Mouse (Mus musculus) stomach, postnatal 0 days (tissue): Measurements from ENCODE around the gene Hes5.

Experiments used
- CTCF ChIP-seq: IDR thresholded peaks from 2 replicates; pipeline ENCODE4 v1.5.1; 2016; ENCODE audit warnings: antibody characterized with exemption, low read depth, mild to moderate bottlenecking, moderate library complexity
- EP300 ChIP-seq: optimal IDR thresholded peaks from 2 replicates; pipeline ENCODE3; 2016; ENCODE audit warnings: antibody characterized with exemption

DNA sequence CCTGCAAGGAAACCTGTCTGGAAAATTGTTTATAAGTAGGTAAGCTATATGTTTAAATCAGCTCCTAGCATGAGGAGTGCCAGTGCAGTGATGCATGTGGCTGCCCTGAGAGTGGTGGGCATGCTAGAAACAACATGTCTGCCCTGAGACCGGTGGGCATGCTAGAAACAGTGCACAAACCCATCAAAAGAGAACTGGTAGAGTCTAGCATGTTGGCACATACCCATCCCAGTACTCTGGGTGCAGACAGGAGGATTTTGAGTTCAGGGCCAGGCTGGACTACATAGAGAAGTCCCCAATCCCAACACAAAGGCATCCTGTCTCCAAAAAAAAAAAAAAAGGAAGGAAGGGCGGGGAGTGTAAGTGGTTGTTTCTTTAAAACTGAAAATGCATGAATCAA is 25.9 kb upstream of the Hes5 start:
- TF ChIP-seq CTCF (no peak), EP300 (no peak)
